Mouse (Mus musculus): ENCODE measurements around the gene Cga. TPM values are rescaled to one million over a fixed set of nuclear protein-coding genes. Genes with fewer than 3 reads are reported as not detected.

The Cga gene
- polyA plus RNA-seq, 1 experiment from 2014 or later, result not detected

DNA sequence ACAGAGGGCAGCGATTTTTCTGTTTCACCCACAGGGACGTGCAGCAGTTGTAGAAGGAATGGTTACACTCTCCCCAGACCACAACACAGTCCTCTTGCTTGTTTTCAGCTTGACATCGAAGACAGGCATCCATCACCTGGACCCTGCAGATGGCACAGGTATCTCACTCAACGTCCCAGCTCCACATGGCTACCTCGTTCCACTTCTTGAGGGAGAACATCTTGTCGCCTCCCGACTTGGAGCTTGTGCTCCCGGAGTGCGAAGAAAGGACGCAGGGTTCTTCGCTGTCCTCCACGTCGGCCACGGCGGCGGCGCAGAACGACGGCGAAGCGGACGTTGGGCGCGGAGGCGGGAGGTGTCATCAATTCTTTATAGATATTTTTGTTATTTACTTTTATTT is 47.5 kb downstream of the Cga start:
- no peak overlapping the region for H3K4me2 ChIP-seq (ENCODE audit: low read depth, low read length)
- H3K4me1 ChIP-seq (replicated peaks; ENCODE audit: control insufficient read depth, insufficient read depth, low read length), result no peaks in the 10 kb centered on the region
- H3K36me3 ChIP-seq (ENCODE audit: control insufficient read depth, insufficient read depth, low read length), result no peaks in the 10 kb centered on the region
- no peak overlapping the region for H3K9ac ChIP-seq (ENCODE audit: low read length)
- H3K27me3 ChIP-seq (ENCODE audit: control insufficient read depth, insufficient read depth, low read depth, low read length), result no peaks in the 10 kb centered on the region
- WGBS, result 93% methylated on average over 25 of the region's 25 CpGs
- no peak overlapping the region for H3K27ac ChIP-seq (ENCODE audit: low read length)
- no peaks in the 10 kb centered on the region for H3K9me3 ChIP-seq (ENCODE audit: control insufficient read depth, low read length)
- no peak overlapping the region for H3K4me3 ChIP-seq (ENCODE audit: low read length)
- ATAC-seq (ENCODE audit: low read depth), result no peak

DNA sequence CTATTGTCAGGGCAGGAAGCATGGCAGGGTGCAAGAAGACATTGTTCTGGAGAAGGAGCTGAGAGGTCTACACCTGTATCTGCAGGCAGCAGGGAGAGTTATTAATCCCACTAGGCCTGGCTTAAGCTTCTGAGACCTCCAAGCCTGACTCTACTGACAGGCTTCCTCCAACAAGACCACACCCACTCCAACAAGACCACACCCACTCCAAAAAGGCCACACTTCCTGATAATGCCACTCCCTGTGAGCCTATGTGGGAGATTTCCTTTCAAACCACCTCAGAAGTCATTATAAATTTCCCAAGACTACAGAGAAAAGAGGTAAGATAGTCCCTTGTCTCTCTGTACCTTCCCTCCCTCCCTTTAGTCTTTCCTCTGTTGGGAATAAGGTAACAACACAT is 53.6 kb downstream of the Cga start:
- Histone ChIP-seq H3K4me3 (ENCODE audit: low read length) (no peak overlapping the region), H3K9ac (ENCODE audit: low read length) (no peak overlapping the region), H3K9me3 (ENCODE audit: control insufficient read depth, low read length) (no peaks in the 10 kb centered on the region), H3K36me3 (ENCODE audit: control insufficient read depth, insufficient read depth, low read length) (no peaks in the 10 kb centered on the region), H3K27me3 (ENCODE audit: control insufficient read depth, insufficient read depth, low read depth, low read length) (no peaks in the 10 kb centered on the region), H3K4me2 (ENCODE audit: low read depth, low read length) (no peak overlapping the region), H3K4me1 (replicated peaks; ENCODE audit: control insufficient read depth, insufficient read depth, low read length) (no peaks in the 10 kb centered on the region), H3K27ac (ENCODE audit: low read length) (no peak overlapping the region)
- no peak for ATAC-seq (ENCODE audit: low read depth)

DNA sequence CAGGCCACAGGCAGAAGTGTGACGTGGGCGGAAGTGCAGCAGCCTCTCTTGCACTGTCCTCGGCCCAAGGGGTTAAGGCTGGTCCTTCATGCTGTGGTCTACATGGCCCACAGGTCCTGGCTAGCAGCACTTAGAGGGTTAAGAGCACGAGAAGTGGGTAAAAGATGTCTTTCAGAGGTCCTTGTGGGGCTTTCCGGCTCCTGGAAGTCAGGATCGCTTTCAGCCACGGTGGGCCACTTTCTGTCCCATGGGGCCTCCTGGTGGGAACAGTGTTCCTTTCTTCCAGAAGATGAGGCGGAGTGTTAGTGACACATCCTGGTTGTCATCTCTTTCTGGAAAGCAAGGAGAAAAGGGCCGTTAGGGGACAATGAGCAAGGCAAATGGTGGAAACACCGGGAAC is 60.1 kb downstream of the Cga start:
- Histone ChIP-seq H3K4me3 (ENCODE audit: low read length) (no peak overlapping the region), H3K4me2 (ENCODE audit: low read depth, low read length) (no peak overlapping the region), H3K27me3 (ENCODE audit: control insufficient read depth, insufficient read depth, low read depth, low read length) (no peaks in the 10 kb centered on the region), H3K4me1 (replicated peaks; ENCODE audit: control insufficient read depth, insufficient read depth, low read length) (peaks cover 3% of the 10 kb centered on the region; the same call in 1 of the 2 replicates), H3K27ac (ENCODE audit: low read length) (no peak overlapping the region), H3K36me3 (ENCODE audit: control insufficient read depth, insufficient read depth, low read length) (no peaks in the 10 kb centered on the region), H3K9me3 (ENCODE audit: control insufficient read depth, low read length) (no peaks in the 10 kb centered on the region), H3K9ac (ENCODE audit: low read length) (no peak overlapping the region)
- no peak for ATAC-seq (ENCODE audit: low read depth)
- 70% methylated on average over 10 of the region's 10 CpGs for WGBS

Other genes with a start within 250 kb of the Cga start
- gene Slc35a1, start 206.3 kb upstream of the Cga start, polyA plus RNA-seq (2015; fragmentation: Nextera tagmentation; extraction: Ambion mirVana), result 55.2 and 63.6 TPM in 2 replicates
- 11.1 and 13.2 TPM in 2 replicates for gene Cfap206, start 163.6 kb upstream of the Cga start, polyA plus RNA-seq (2015; fragmentation: Nextera tagmentation; extraction: Ambion mirVana)
- gene Gm136, start 137.5 kb upstream of the Cga start, polyA plus RNA-seq (2015; fragmentation: Nextera tagmentation; extraction: Ambion mirVana), result not detected in 2 replicates
- 46.8 and 49.5 TPM in 2 replicates for gene Smim8, start 115.4 kb upstream of the Cga start, polyA plus RNA-seq (2015; fragmentation: Nextera tagmentation; extraction: Ambion mirVana)
- gene Zfp292, start 10.8 kb upstream of the Cga start, polyA plus RNA-seq (2015; fragmentation: Nextera tagmentation; extraction: Ambion mirVana), result 16.2 and 16.5 TPM in 2 replicates